Comparison of ENCODE assay signal across 9 mouse cellular contexts in genomic region chr6:50891205-50891526, GRCm38 (mm10).
DNase-seq lines count a peak whose midpoint lies in the region; ATAC-seq and TF ChIP-seq lines count a peak whose summit lies in the region.
"Had no signal": no experiment of that assay in that cellular context is flagged by ENCODE, and none has a peak within 500 bp of the region (broad histone marks: within the 10 kb centered on the region; RNA-seq: fewer than 3 reads in every experiment).

No protein-coding gene starts in this region.

- intact Hi-C loops in gastrocnemius, adult 2 months (cut with DNase I) = no loop called here

- H3K36me3 ChIP-seq in kidney, embryonic 15.5 days = no peaks in the 10 kb centered on the region
- no peaks in the 10 kb centered on the region for H3K36me3 ChIP-seq in forebrain, embryonic 13.5 days (ENCODE audit: poor library complexity, severe bottlenecking)
- H3K36me3 ChIP-seq in limb, embryonic 10.5 days = no peaks in the 10 kb centered on the region
- H3K36me3 ChIP-seq in midbrain, embryonic 15.5 days (replicated peaks) = no peaks in the 10 kb centered on the region

- TF ChIP-seq CTCF in gastrocnemius, adult 2 months (IDR thresholded peaks at IDR 0.05) = no peak

- H3K9me3 ChIP-seq in kidney, embryonic 15.5 days (replicated peaks) = no peaks in the 10 kb centered on the region
- H3K9me3 ChIP-seq in forebrain, embryonic 13.5 days (replicated peaks) = no peaks in the 10 kb centered on the region
- H3K9me3 ChIP-seq in limb, embryonic 10.5 days (replicated peaks) = no peaks in the 10 kb centered on the region
- no peaks in the 10 kb centered on the region for H3K9me3 ChIP-seq in midbrain, embryonic 15.5 days

- no peak for DNase-seq in kidney, adult 8-10 months
- DNase-seq in limb, embryonic 10.5 days (ENCODE audit: low spot score) = no peak
- no peak for DNase-seq in right cerebral cortex, adult 2 months (ENCODE audit: low spot score in 2 of 2)
- DNase-seq in gastrocnemius, adult 2 months = no peak
- DNase-seq in ovary, adult 18-20 months (ENCODE audit: low spot score) = no peak
- DNase-seq: kidney, adult 9 months had no signal

- H3K4me3 ChIP-seq in kidney, embryonic 15.5 days (replicated peaks) = no peak overlapping the region
- H3K4me3 ChIP-seq in forebrain, embryonic 13.5 days = no peak overlapping the region; the same call in 1 of the 2 replicates
- peak overlapping the region; percentile 45 for H3K4me3 ChIP-seq in limb, embryonic 10.5 days
- H3K4me3 ChIP-seq in midbrain, embryonic 15.5 days = no peak overlapping the region
- no peak overlapping the region for H3K4me3 ChIP-seq in gastrocnemius, adult 2 months

- peaks cover 10% of the 10 kb centered on the region for H3K4me1 ChIP-seq in kidney, embryonic 15.5 days
- H3K4me1 ChIP-seq in forebrain, embryonic 13.5 days = peaks cover 37% of the 10 kb centered on the region
- H3K4me1 ChIP-seq in limb, embryonic 10.5 days = peaks cover 20% of the 10 kb centered on the region
- peaks cover 21% of the 10 kb centered on the region for H3K4me1 ChIP-seq in midbrain, embryonic 15.5 days

- peak overlapping the region; percentile 42 for H3K4me2 ChIP-seq in kidney, embryonic 15.5 days
- peak overlapping the region; percentile 50 for H3K4me2 ChIP-seq in forebrain, embryonic 13.5 days
- H3K4me2 ChIP-seq in midbrain, embryonic 15.5 days = no peak overlapping the region

- H3K27me3 ChIP-seq in kidney, embryonic 15.5 days = peaks cover 12% of the 10 kb centered on the region; the same call in 1 of the 2 replicates
- H3K27me3 ChIP-seq in forebrain, embryonic 13.5 days = no peaks in the 10 kb centered on the region
- H3K27me3 ChIP-seq in limb, embryonic 10.5 days (ENCODE audit: low read depth, poor library complexity, severe bottlenecking) = peaks cover 24% of the 10 kb centered on the region; the same call in 1 of the 2 replicates
- no peaks in the 10 kb centered on the region for H3K27me3 ChIP-seq in midbrain, embryonic 15.5 days (replicated peaks)

- 0 out of 2 replicates have a peak, but pooled peaks have one; percentile 9 for ATAC-seq in kidney, embryonic 15.5 days (replicated peaks; ENCODE audit: low FRiP score)
- ATAC-seq in forebrain, embryonic 13.5 days = no peak
- no peak for ATAC-seq in midbrain, embryonic 15.5 days (replicated peaks)

- no peak overlapping the region for H3K9ac ChIP-seq in kidney, embryonic 15.5 days
- H3K9ac ChIP-seq in forebrain, embryonic 13.5 days = peak overlapping the region; percentile 54; the same call in 1 of the 2 replicates
- H3K9ac ChIP-seq in midbrain, embryonic 15.5 days = no peak overlapping the region

- 61% methylated on average over 3 of the region's 3 CpGs for WGBS in kidney, embryonic 15.5 days
- 55% methylated on average over 3 of the region's 3 CpGs for WGBS in forebrain, embryonic 13.5 days
- 30% methylated on average over 3 of the region's 3 CpGs for WGBS in limb, embryonic 10.5 days
- 34% methylated on average over 3 of the region's 3 CpGs for WGBS in midbrain, embryonic 15.5 days

- peak overlapping the region; percentile 63 for H3K27ac ChIP-seq in kidney, embryonic 15.5 days
- peak overlapping the region; percentile 94 for H3K27ac ChIP-seq in forebrain, embryonic 13.5 days
- H3K27ac ChIP-seq in limb, embryonic 10.5 days = peak overlapping the region; percentile 73
- peak overlapping the region; percentile 86 for H3K27ac ChIP-seq in midbrain, embryonic 15.5 days
- H3K27ac ChIP-seq in gastrocnemius, adult 2 months = no peak overlapping the region
